Mouse (Mus musculus) midbrain, embryonic 16.5 days (tissue): Measurements from ENCODE around the gene Meis2. TPM values are rescaled to one million over a fixed set of nuclear protein-coding genes. Genes with fewer than 3 reads are reported as not detected.
A peak's percentile ranks its signal among the peaks of the same experiment; 100 is the strongest.

Experiments
- ATAC-seq: fragments of 200-750 bp; cut with Nextera tagmentation; 2 replicates; pipeline ENCODE4 v1.8.0; 2017; ENCODE audit warnings: moderate TSS enrichment
- H3K27ac ChIP-seq: fragments of 300-500 bp; sonication (generic); 2 replicates; pipeline ENCODE4 v1.5.1; 2014; ENCODE audit warnings: mild to moderate bottlenecking, low read length, mixed read lengths
- H3K27me3 ChIP-seq: fragments of 300-500 bp; sonication (generic); 2 replicates; pipeline ENCODE4 v1.6.1; 2014; ENCODE audit warnings: low read depth, low read length, mixed read lengths; ENCODE audit not compliant: control insufficient read depth, insufficient read depth
- H3K36me3 ChIP-seq: fragments of 300-500 bp; sonication (generic); 2 replicates; pipeline ENCODE4 v1.6.1; 2014; ENCODE audit warnings: mild to moderate bottlenecking, low read length, moderate library complexity, mixed read lengths; ENCODE audit not compliant: control insufficient read depth, insufficient read depth
- H3K4me1 ChIP-seq: fragments of 300-500 bp; sonication (generic); 2 replicates; pipeline ENCODE4 v1.6.1; 2014; ENCODE audit warnings: mild to moderate bottlenecking, low read length, mixed read lengths; ENCODE audit not compliant: control insufficient read depth, insufficient read depth
- H3K4me2 ChIP-seq: fragments of 300-500 bp; sonication (generic); 2 replicates; pipeline ENCODE4 v1.6.1; 2014; ENCODE audit warnings: mild to moderate bottlenecking, low read length, mixed read lengths
- H3K4me3 ChIP-seq: fragments of 300-500 bp; sonication (generic); 2 replicates; pipeline ENCODE4 v1.5.1; 2014; ENCODE audit warnings: low read depth, mild to moderate bottlenecking, low read length, moderate library complexity, mixed read lengths
- H3K9ac ChIP-seq: fragments of 300-500 bp; sonication (generic); 2 replicates; pipeline ENCODE4 v1.6.1; 2014; ENCODE audit warnings: low read depth, low read length, mixed read lengths
- H3K9me3 ChIP-seq: fragments of 300-500 bp; sonication (generic); replicated peaks from 2 replicates; pipeline ENCODE4 v1.6.1; 2014; ENCODE audit warnings: mild to moderate bottlenecking, low read length, mixed read lengths; ENCODE audit not compliant: control insufficient read depth, poor library complexity, severe bottlenecking
- WGBS: fragments of 180-500 bp; shearing (Covaris S2); extraction: QIAGEN DNeasy Blood & Tissue Kit; methylation state at CpG from one replicate; pipeline ENCODE4 v1.1.7; 2014; 5-methylcytosine and 5-hydroxymethylcytosine counted together
- polyA plus RNA-seq: library from polyadenylated mRNA; unstranded; fragments of >200 nt; fragmentation: Nextera tagmentation; extraction: Ambion mirVana; gene quantifications from 2 replicates; pipeline ENCODE4 v1.2.1, GENCODE M21; 2015

The Meis2 gene
- polyA plus RNA-seq, 1 experiment from 2014 or later, result 70.2 TPM

DNA sequence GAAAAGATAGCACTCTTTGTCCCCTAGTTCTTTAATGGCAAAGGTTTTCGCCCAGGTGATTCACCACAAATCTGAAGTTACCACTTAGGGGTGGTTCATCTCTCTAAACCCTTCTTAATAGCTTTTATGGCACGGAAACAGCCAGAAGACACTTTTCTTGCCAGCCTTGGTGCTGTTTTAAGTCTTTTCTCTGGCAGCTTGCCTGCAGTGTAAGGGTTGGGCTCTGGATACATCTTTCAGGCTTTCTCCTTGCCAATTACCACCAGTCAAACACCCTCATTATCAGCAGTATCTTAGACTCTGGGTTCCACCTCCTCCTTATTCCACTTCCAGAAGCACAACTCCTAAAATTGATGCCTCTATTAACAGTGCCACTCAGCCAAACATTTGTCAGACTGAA, 229.6 kb downstream of the Meis2 start:
- H3K9ac ChIP-seq, result no peak overlapping the region
- 78% methylated on average over 2 of the region's 2 CpGs for WGBS
- no peak overlapping the region for H3K4me2 ChIP-seq
- H3K27ac ChIP-seq, result no peak overlapping the region
- H3K9me3 ChIP-seq, result 0 out of 2 replicates have a peak, but pooled peaks cover 3% of the 10 kb centered on the region
- no peak for ATAC-seq
- no peaks in the 10 kb centered on the region for H3K36me3 ChIP-seq
- H3K4me3 ChIP-seq, result no peak overlapping the region
- no peaks in the 10 kb centered on the region for H3K27me3 ChIP-seq
- no peaks in the 10 kb centered on the region for H3K4me1 ChIP-seq

DNA sequence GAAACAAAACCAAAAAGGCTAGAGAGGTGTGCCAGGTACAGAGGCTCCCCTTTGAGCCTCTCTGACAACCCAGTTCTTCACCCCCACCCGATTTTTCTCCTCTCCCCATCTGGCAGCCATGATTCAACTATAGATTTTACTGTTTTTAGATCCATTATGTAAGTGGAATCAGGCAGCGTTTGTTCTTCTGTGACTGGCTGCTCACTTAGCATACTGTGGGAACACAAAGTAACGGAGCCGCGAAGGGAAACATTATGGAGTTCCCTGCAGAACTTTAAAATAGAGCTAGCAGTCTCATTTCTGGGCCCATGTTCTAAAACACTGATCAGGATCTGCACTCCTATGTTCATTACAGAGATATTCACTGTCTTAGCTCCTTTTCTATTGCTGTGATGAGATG, 243.3 kb downstream of the Meis2 start:
- ATAC-seq, result no peak
- no peaks in the 10 kb centered on the region for H3K4me1 ChIP-seq
- 91% methylated on average over 5 of the region's 5 CpGs for WGBS
- H3K27ac ChIP-seq, result no peak overlapping the region
- H3K9me3 ChIP-seq, result no peaks in the 10 kb centered on the region
- H3K4me3 ChIP-seq, result no peak overlapping the region
- no peaks in the 10 kb centered on the region for H3K36me3 ChIP-seq
- no peaks in the 10 kb centered on the region for H3K27me3 ChIP-seq
- no peak overlapping the region for H3K9ac ChIP-seq
- H3K4me2 ChIP-seq, result no peak overlapping the region

DNA sequence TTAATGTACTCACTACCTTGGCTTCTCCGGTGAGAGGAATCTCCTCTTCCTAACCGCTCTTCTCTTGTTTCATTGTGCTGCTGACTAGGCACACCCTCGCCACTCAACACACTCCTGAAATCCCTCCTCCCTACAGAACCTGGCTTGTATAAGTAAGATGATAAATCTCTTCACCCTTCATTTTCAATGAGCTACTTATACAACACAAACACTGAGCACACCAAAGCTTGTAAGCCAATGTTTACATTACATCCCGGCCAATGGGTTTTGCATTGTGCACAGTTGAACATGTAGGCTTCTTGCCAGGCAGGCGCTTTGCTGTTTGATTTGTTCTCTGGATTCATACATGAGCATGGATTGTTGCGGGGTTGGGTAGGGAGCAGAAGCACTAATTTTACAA, 247.7 kb downstream of the Meis2 start:
- H3K4me2 ChIP-seq, result no peak overlapping the region
- WGBS, result 83% methylated on average over 6 of the region's 6 CpGs
- H3K4me3 ChIP-seq, result no peak overlapping the region
- no peak overlapping the region for H3K9ac ChIP-seq
- no peaks in the 10 kb centered on the region for H3K36me3 ChIP-seq
- ATAC-seq, result no peak
- H3K27me3 ChIP-seq, result no peaks in the 10 kb centered on the region
- H3K4me1 ChIP-seq, result peaks cover 2% of the 10 kb centered on the region; the same call in 1 of the 2 replicates
- no peaks in the 10 kb centered on the region for H3K9me3 ChIP-seq
- no peak overlapping the region for H3K27ac ChIP-seq

DNA sequence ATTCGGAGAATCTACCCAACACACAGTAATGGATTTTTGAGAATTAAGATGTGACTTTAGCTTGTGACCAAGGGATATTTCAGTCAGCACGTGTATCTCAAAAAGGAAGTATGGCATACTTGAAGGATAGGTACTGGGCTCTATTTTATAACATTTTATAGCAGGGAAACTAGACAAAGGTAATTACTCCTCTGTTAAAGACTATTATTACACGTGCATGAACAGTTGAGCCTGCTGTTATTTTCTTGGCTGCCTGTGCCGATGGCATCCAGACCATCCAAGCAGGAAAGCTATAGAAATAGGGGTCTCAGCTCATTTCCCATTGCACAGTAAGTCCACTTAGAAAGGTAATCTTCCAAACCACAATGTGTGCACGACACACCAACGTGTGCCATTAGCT, 251.9 kb downstream of the Meis2 start:
- Histone ChIP-seq H3K4me2 (no peak overlapping the region; the same call in 1 of the 2 replicates), H3K4me3 (no peak overlapping the region), H3K36me3 (no peaks in the 10 kb centered on the region), H3K27me3 (no peaks in the 10 kb centered on the region), H3K9ac (no peak overlapping the region), H3K27ac (no peak overlapping the region), H3K9me3 (no peaks in the 10 kb centered on the region), H3K4me1 (peaks cover 2% of the 10 kb centered on the region; the same call in 1 of the 2 replicates)
- ATAC-seq, result no peak
- 71% methylated on average over 6 of the region's 6 CpGs for WGBS

DNA sequence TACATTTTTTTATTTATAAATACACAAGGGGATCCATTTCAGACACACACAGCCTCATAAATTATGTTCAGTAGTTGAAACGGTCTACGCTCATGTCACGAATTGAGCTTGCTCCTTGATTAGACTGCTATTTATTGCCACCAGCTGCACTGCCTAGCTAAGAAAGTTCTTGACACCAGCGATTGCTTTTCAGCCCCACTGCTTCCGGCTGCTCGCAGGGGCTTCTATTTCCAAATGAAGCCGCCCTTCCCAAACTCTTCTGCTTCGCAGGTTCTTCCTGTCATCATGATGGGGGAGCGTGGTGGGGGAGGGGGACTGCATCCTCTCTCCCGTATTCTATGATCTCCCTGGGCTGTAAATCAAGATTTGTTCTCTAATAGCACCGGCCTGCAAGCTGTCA, 252.3 kb downstream of the Meis2 start:
- Histone ChIP-seq H3K36me3 (no peaks in the 10 kb centered on the region), H3K27me3 (no peaks in the 10 kb centered on the region), H3K4me3 (no peak overlapping the region), H3K27ac (no peak overlapping the region), H3K9me3 (no peaks in the 10 kb centered on the region), H3K4me1 (peaks cover 2% of the 10 kb centered on the region; the same call in 1 of the 2 replicates), H3K9ac (no peak overlapping the region), H3K4me2 (no peak overlapping the region; the same call in 1 of the 2 replicates)
- WGBS, result 56% methylated on average over 11 of the region's 11 CpGs
- ATAC-seq, result peak; percentile 42; the same call in 1 of the 2 replicates
